Mouse (Mus musculus) intestine, embryonic 16.5 days (tissue): ENCODE data around the gene Ocel1. TPM values are rescaled to one million over a fixed set of nuclear protein-coding genes. Genes with fewer than 3 reads are reported as not detected.
A peak's percentile ranks its signal among the peaks of the same experiment; 100 is the strongest.
"Not testable (repeated sequence)": the region's sequence is repeated elsewhere in the genome, so short reads cannot be mapped to it uniquely, and the experiment has no call there.

ENCODE experiments used
- ATAC-seq: fragments of 200-750 bp; cut with Nextera tagmentation; 2 replicates; pipeline ENCODE4 v1.8.0; 2017; ENCODE audit warnings: moderate TSS enrichment, moderate library complexity
- H3K27ac ChIP-seq: fragments of 300-500 bp; sonication (generic); 2 replicates; pipeline ENCODE4 v1.5.1; 2014; ENCODE audit warnings: mild to moderate bottlenecking, low read length
- H3K27me3 ChIP-seq: fragments of 300-500 bp; sonication (generic); replicated peaks from 2 replicates; pipeline ENCODE4 v1.6.1; 2014; ENCODE audit warnings: low read length, control low read depth, mixed read lengths; ENCODE audit not compliant: control insufficient read depth, insufficient read depth
- H3K36me3 ChIP-seq: fragments of 300-500 bp; sonication (generic); 2 replicates; pipeline ENCODE4 v1.6.1; 2014; ENCODE audit warnings: low read length, control low read depth; ENCODE audit not compliant: control insufficient read depth, insufficient read depth
- H3K4me1 ChIP-seq: fragments of 300-500 bp; sonication (generic); 2 replicates; pipeline ENCODE4 v1.6.1; 2014; ENCODE audit warnings: low read length, control low read depth, mixed read lengths; ENCODE audit not compliant: control insufficient read depth, insufficient read depth
- H3K4me2 ChIP-seq: fragments of 300-500 bp; sonication (generic); 2 replicates; pipeline ENCODE4 v1.6.1; 2014; ENCODE audit warnings: low read depth, low read length, control low read depth
- H3K4me3 ChIP-seq: fragments of 300-500 bp; sonication (generic); 2 replicates; pipeline ENCODE4 v1.5.1; 2014; ENCODE audit warnings: mild to moderate bottlenecking, low read length
- H3K9ac ChIP-seq: fragments of 300-500 bp; sonication (generic); 2 replicates; pipeline ENCODE4 v1.6.1; 2014; ENCODE audit warnings: low read depth, low read length
- H3K9me3 ChIP-seq: fragments of 300-500 bp; sonication (generic); 2 replicates; pipeline ENCODE4 v1.6.1; 2016; ENCODE audit warnings: low read length, control low read depth; ENCODE audit not compliant: control insufficient read depth
- WGBS: fragments of 180-500 bp; shearing (Covaris S2); extraction: QIAGEN DNeasy Blood & Tissue Kit; methylation state at CpG from one replicate; pipeline ENCODE4 v1.1.7; 2014; 5-methylcytosine and 5-hydroxymethylcytosine counted together
- polyA plus RNA-seq: library from polyadenylated mRNA; unstranded; fragments of >200 nt; fragmentation: Nextera tagmentation; extraction: Ambion mirVana; gene quantifications from 2 replicates; pipeline ENCODE4 v1.2.1, GENCODE M21; 2015

Ocel1 gene
- polyA plus RNA-seq: 6.3 and 8.5 TPM in 2 replicates

GRCm38 (mm10) chr8:71371236-71371848 is at the start of gene Ocel1:
Gene Ocel1, plus strand, starts transcription at chr8:71371298.
- Histone ChIP-seq H3K27ac (peak within 1 kb of the TSS; percentile 84), H3K4me1 (peaks cover 32% of the 10 kb centered on the region), H3K4me2 (peak within 1 kb of the TSS; percentile 52), H3K27me3 (no peaks in the 10 kb centered on the region), H3K9me3 (no peaks in the 10 kb centered on the region), H3K9ac (peak within 1 kb of the TSS; percentile 79), H3K36me3 (peaks cover 24% of the 10 kb centered on the region), H3K4me3 (peak within 1 kb of the TSS; percentile 84)
- WGBS: under 1% methylated on average over 67 of the region's 68 CpGs
- ATAC-seq: peak; percentile 88

GRCm38 (mm10) chr8:71322939-71323338 is 48.2 kb upstream of the Ocel1 start:
- ATAC-seq: no peak

DNA sequence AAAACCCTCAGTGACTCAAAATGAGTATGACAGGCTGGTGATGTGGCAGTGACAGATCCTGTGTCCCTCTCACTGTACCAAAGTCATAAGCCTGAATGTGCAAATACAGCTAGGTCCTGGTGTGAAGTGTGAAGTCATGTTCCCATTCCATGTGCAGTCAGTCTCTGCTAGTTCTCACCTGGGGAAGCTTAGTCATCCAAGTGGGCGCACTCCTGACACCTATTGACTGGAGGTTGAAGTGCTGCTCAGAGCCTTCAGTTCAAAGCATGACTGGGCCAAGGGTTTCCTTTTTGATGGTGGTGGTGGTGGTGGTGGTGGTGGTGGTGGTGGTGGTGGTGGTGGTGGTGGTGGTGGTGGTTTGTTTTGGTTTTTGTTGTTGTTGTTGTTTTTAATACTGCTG is 46.2 kb upstream of the Ocel1 start:
- ATAC-seq: no peak

More at GRCm38 (mm10) chr8:71322939-71323338, 48.2 kb upstream of the Ocel1 start:
- WGBS: 96% methylated on average over 3 of the region's 3 CpGs
- Histone ChIP-seq H3K27me3 (no peaks in the 10 kb centered on the region), H3K9ac (no peak overlapping the region), H3K4me3 (no peak overlapping the region), H3K36me3 (peaks cover 24% of the 10 kb centered on the region), H3K9me3 (no peaks in the 10 kb centered on the region), H3K27ac (no peak overlapping the region), H3K4me2 (no peak overlapping the region), H3K4me1 (0 out of 2 replicates have a peak, but pooled peaks cover 2% of the 10 kb centered on the region)

GRCm38 (mm10) chr8:71337834-71338233 is 33.3 kb upstream of the Ocel1 start:
- 95% methylated on average over 6 of the region's 6 CpGs for WGBS
- H3K4me3 ChIP-seq, H3K27me3 ChIP-seq, ATAC-seq, H3K9ac ChIP-seq, H3K9me3 ChIP-seq, H3K4me1 ChIP-seq, H3K4me2 ChIP-seq, H3K27ac ChIP-seq: not testable (repeated sequence)
- peaks cover 10% of the 10 kb centered on the region; the same call in 1 of the 2 replicates for H3K36me3 ChIP-seq

More for the DNA sequence above, 46.2 kb upstream of the Ocel1 start:
- H3K9me3 ChIP-seq: no peaks in the 10 kb centered on the region
- H3K4me3 ChIP-seq: no peak overlapping the region
- no peak overlapping the region for H3K9ac ChIP-seq
- no peak overlapping the region for H3K27ac ChIP-seq
- no peaks in the 10 kb centered on the region for H3K27me3 ChIP-seq
- H3K4me1 ChIP-seq: 0 out of 2 replicates have a peak, but pooled peaks cover 2% of the 10 kb centered on the region
- H3K4me2 ChIP-seq: no peak overlapping the region
- peaks cover 25% of the 10 kb centered on the region for H3K36me3 ChIP-seq
- 89% methylated on average over 1 of the region's 1 CpGs for WGBS

GRCm38 (mm10) chr8:71340625-71341024 is 30.5 kb upstream of the Ocel1 start:
- no peak overlapping the region for H3K27ac ChIP-seq
- no peaks in the 10 kb centered on the region for H3K4me1 ChIP-seq
- H3K27me3 ChIP-seq: no peaks in the 10 kb centered on the region
- ATAC-seq: no peak
- H3K4me3 ChIP-seq: no peak overlapping the region
- H3K4me2 ChIP-seq: no peak overlapping the region
- H3K9me3 ChIP-seq: no peaks in the 10 kb centered on the region
- WGBS: 74% methylated on average over 5 of the region's 5 CpGs
- no peak overlapping the region for H3K9ac ChIP-seq
- peaks cover 8% of the 10 kb centered on the region; the same call in 1 of the 2 replicates for H3K36me3 ChIP-seq

GRCm38 (mm10) chr8:71346581-71346980 is 24.5 kb upstream of the Ocel1 start:
- H3K4me2 ChIP-seq: no peak overlapping the region
- peaks cover 20% of the 10 kb centered on the region for H3K36me3 ChIP-seq
- no peaks in the 10 kb centered on the region for H3K4me1 ChIP-seq
- no peaks in the 10 kb centered on the region for H3K27me3 ChIP-seq
- no peak overlapping the region for H3K9ac ChIP-seq
- H3K27ac ChIP-seq: no peak overlapping the region
- ATAC-seq: no peak
- H3K9me3 ChIP-seq: no peaks in the 10 kb centered on the region
- WGBS: 78% methylated on average over 1 of the region's 1 CpGs
- H3K4me3 ChIP-seq: no peak overlapping the region

- no peak overlapping the region for H3K4me2 ChIP-seq
Observed at GRCm38 (mm10) chr8:71351117-71351516, 20.0 kb upstream of the Ocel1 start.

DNA sequence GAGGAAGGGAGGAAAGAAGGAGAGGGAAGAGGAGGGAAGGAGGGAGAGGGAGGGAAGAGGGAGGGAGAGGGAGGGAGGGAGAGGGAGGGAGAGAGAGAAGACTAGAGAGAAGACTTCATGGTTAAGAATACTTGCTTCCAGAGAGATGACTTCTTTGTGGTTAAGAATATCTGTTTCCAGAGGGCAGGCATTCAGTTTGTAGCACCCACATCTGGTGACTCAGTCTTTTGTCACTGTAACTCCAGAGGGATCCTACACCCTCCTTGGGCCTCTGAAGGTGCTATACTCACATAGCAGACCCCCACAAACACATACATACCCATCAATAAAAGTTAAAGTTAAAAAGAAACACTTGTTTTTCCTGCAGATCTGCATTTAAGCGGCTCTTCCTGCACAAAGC is 19.6 kb upstream of the Ocel1 start:
- H3K9me3 ChIP-seq: no peaks in the 10 kb centered on the region
- H3K4me3 ChIP-seq: no peak overlapping the region
- H3K4me1 ChIP-seq: no peaks in the 10 kb centered on the region
- ATAC-seq: no peak
- 97% methylated on average over 1 of the region's 1 CpGs for WGBS
- H3K4me2 ChIP-seq: no peak overlapping the region
- H3K27me3 ChIP-seq: no peaks in the 10 kb centered on the region
- H3K36me3 ChIP-seq: peaks cover 18% of the 10 kb centered on the region; the same call in 1 of the 2 replicates
- no peak overlapping the region for H3K9ac ChIP-seq
- no peak overlapping the region for H3K27ac ChIP-seq

More at GRCm38 (mm10) chr8:71351117-71351516, 20.0 kb upstream of the Ocel1 start:
- Histone ChIP-seq H3K4me1 (no peaks in the 10 kb centered on the region), H3K27me3 (no peaks in the 10 kb centered on the region), H3K9me3 (no peaks in the 10 kb centered on the region), H3K4me3 (no peak overlapping the region), H3K27ac (no peak overlapping the region), H3K9ac (no peak overlapping the region), H3K36me3 (peaks cover 19% of the 10 kb centered on the region)
- 65% methylated on average over 3 of the region's 3 CpGs for whole genome bisulfite sequencing
- no peak for ATAC-seq

- Histone ChIP-seq H3K4me3 (no peak overlapping the region), H3K4me1 (no peaks in the 10 kb centered on the region), H3K9ac (no peak overlapping the region), H3K36me3 (0 out of 2 replicates have a peak, but pooled peaks cover 15% of the 10 kb centered on the region), H3K9me3 (no peaks in the 10 kb centered on the region), H3K27me3 (no peaks in the 10 kb centered on the region), H3K27ac (no peak overlapping the region), H3K4me2 (no peak overlapping the region)
- 83% methylated on average over 3 of the region's 3 CpGs for WGBS
- ATAC-seq: no peak
Observed at GRCm38 (mm10) chr8:71358026-71358425, 13.1 kb upstream of the Ocel1 start.
